Comparison of ENCODE assay signal across 23 mouse cellular contexts in genomic region chr11:3989748-3990147, GRCm38 (mm10). TPM values are rescaled to one million over a fixed set of nuclear protein-coding genes. Genes with fewer than 3 reads are reported as not detected.
"Had no signal": no experiment of that assay in that cellular context is flagged by ENCODE, and none has a peak within 500 bp of the region (broad histone marks: within the 10 kb centered on the region; RNA-seq: fewer than 3 reads in every experiment).

No protein-coding gene starts in this region.

- H3K4me2 ChIP-seq: limb, embryonic 13.5 days; liver, embryonic 12.5 days; liver, embryonic 15.5 days; lung, embryonic 15.5 days; midbrain, embryonic 13.5 days; neural tube, embryonic 13.5 days had no signal

- H3K4me3 ChIP-seq: limb, embryonic 10.5 days; limb, embryonic 13.5 days; liver, embryonic 12.5 days; liver, embryonic 15.5 days; lung, embryonic 15.5 days; megakaryocyte, embryonic 14.5 days; midbrain, embryonic 10.5 days; midbrain, embryonic 13.5 days; myocyte; neural tube, embryonic 13.5 days had no signal

- H3K9ac ChIP-seq: limb, embryonic 13.5 days; liver, embryonic 12.5 days; liver, embryonic 15.5 days; lung, embryonic 15.5 days; midbrain, embryonic 13.5 days; neural tube, embryonic 13.5 days had no signal

- H3K4me1 ChIP-seq: liver, embryonic 12.5 days; liver, embryonic 15.5 days; lung, embryonic 15.5 days; midbrain, embryonic 13.5 days had no signal

- ATAC-seq: hindbrain, postnatal 0 days; inflammation-experienced regulatory T-cells, adult 6 months; intestine, postnatal 0 days; liver, embryonic 12.5 days; midbrain, embryonic 13.5 days; midbrain, embryonic 16.5 days had no signal

- H3K27me3 ChIP-seq: neural tube, embryonic 13.5 days had no signal

- DNase-seq: liver; lung, adult 18-20 months; lung, postnatal 10 days; lung, postnatal 36 days; retina, postnatal 1 day; right cerebral cortex, postnatal 25 days; thymus, postnatal 36 days had no signal

- H3K27ac ChIP-seq: hindbrain, postnatal 0 days; limb, embryonic 10.5 days; limb, embryonic 13.5 days; liver, embryonic 12.5 days; liver, embryonic 15.5 days; lung, embryonic 15.5 days; midbrain, embryonic 10.5 days; midbrain, embryonic 13.5 days; neural tube, embryonic 13.5 days; stomach, postnatal 0 days had no signal

- H3K9me3 ChIP-seq: limb, embryonic 10.5 days; limb, embryonic 13.5 days; liver, embryonic 12.5 days; liver, embryonic 15.5 days; lung, embryonic 15.5 days; megakaryocyte, embryonic 14.5 days; midbrain, embryonic 10.5 days; midbrain, embryonic 13.5 days; neural tube, embryonic 13.5 days had no signal

- H3K36me3 ChIP-seq: limb, embryonic 10.5 days; limb, embryonic 13.5 days; liver, embryonic 12.5 days; liver, embryonic 15.5 days; lung, embryonic 15.5 days; midbrain, embryonic 10.5 days; midbrain, embryonic 13.5 days; neural tube, embryonic 13.5 days had no signal

RNA-seq across cellular contexts. Expression of gene Gal3st1, which starts 6.3 kb away (rescaled TPM):
- polyA plus RNA-seq: inflammation-experienced regulatory T-cells, adult 6 months; myocyte had no signal

RNA-seq across cellular contexts. Expression of gene 4930556J24Rik, which starts 13.2 kb away (rescaled TPM):
- polyA plus RNA-seq: spleen, adult 2 months had no signal

RNA-seq across cellular contexts. Expression of gene Sec14l4, which starts 41.5 kb away (rescaled TPM):
- polyA plus RNA-seq: hindbrain, postnatal 0 days; inflammation-experienced regulatory T-cells, adult 6 months; limb, embryonic 10.5 days; midbrain, embryonic 10.5 days; midbrain, embryonic 13.5 days; midbrain, embryonic 16.5 days; myocyte; neural tube, embryonic 13.5 days had no signal
